Mouse (Mus musculus) lung, embryonic 16.5 days (tissue): ENCODE results near the gene Mta3. TPM values are rescaled to one million over a fixed set of nuclear protein-coding genes. Genes with fewer than 3 reads are reported as not detected.

Experiments used
- ATAC-seq: fragments of 200-750 bp; cut with Nextera tagmentation; 2 replicates; pipeline ENCODE4 v1.8.0; 2017; ENCODE audit warnings: low read depth, mild to moderate bottlenecking, moderate library complexity
- H3K27ac ChIP-seq: fragments of 300-500 bp; sonication (generic); 2 replicates; pipeline ENCODE4 v1.5.1; 2014; ENCODE audit warnings: mild to moderate bottlenecking, control low read depth, low read length
- H3K27me3 ChIP-seq: fragments of 300-500 bp; sonication (generic); 2 replicates; pipeline ENCODE4 v1.6.1; 2014; ENCODE audit warnings: low read depth, low read length, mixed read lengths; ENCODE audit not compliant: control insufficient read depth, insufficient read depth
- H3K36me3 ChIP-seq: fragments of 300-500 bp; sonication (generic); 2 replicates; pipeline ENCODE4 v1.6.1; 2014; ENCODE audit warnings: low read length; ENCODE audit not compliant: control insufficient read depth, insufficient read depth
- H3K4me1 ChIP-seq: fragments of 300-500 bp; sonication (generic); replicated peaks from 2 replicates; pipeline ENCODE4 v1.6.1; 2014; ENCODE audit warnings: low read length, mixed read lengths; ENCODE audit not compliant: control insufficient read depth, insufficient read depth
- H3K4me2 ChIP-seq: fragments of 300-500 bp; sonication (generic); 2 replicates; pipeline ENCODE4 v1.6.1; 2014; ENCODE audit warnings: low read depth, low read length, control low read depth
- H3K4me3 ChIP-seq: fragments of 300-500 bp; sonication (generic); 2 replicates; pipeline ENCODE4 v1.5.1; 2014; ENCODE audit warnings: mild to moderate bottlenecking, low read length, control low read depth
- H3K9ac ChIP-seq: fragments of 300-500 bp; sonication (generic); 2 replicates; pipeline ENCODE4 v1.6.1; 2014; ENCODE audit warnings: low read length, control low read depth
- H3K9me3 ChIP-seq: fragments of 300-500 bp; sonication (generic); 2 replicates; pipeline ENCODE4 v1.6.1; 2016; ENCODE audit warnings: low read length; ENCODE audit not compliant: control insufficient read depth
- WGBS: fragments of 180-500 bp; shearing (Covaris S2); extraction: QIAGEN DNeasy Blood & Tissue Kit; methylation state at CpG from one replicate; pipeline ENCODE4 v1.1.7; 2014; 5-methylcytosine and 5-hydroxymethylcytosine counted together
- polyA plus RNA-seq: library from polyadenylated mRNA; unstranded; fragments of >200 nt; fragmentation: Nextera tagmentation; extraction: Ambion mirVana; gene quantifications from 2 replicates; pipeline ENCODE4 v1.2.1, GENCODE M21; 2015

Gene Mta3
- polyA plus RNA-seq, 1 experiment from 2014 or later = 41.4 TPM

DNA sequence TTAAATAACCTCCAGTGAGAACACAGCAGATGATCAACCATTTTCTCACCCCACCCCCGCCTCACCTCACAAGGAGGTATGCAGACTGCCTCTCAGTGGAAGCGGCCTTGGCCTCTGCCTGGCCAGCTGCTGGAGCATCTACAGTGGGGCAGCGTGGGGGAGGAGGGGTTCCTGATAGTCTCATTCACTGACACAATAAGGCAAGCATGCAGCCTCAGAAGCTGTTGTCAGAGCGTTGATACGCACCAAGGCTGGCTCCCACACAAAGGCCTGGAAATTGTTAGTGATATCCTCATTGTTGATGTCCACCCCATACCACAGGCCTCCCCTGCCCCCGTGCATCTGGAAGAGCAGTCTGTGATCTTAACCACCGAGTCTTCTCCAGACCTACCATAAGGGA is 137.8 kb downstream of the Mta3 start:
- 55% methylated on average over 7 of the region's 7 CpGs for WGBS
- no peaks in the 10 kb centered on the region for H3K9me3 ChIP-seq
- no peak for ATAC-seq
- H3K36me3 ChIP-seq = no peaks in the 10 kb centered on the region
- no peak overlapping the region for H3K4me2 ChIP-seq
- no peak overlapping the region for H3K27ac ChIP-seq
- no peaks in the 10 kb centered on the region for H3K4me1 ChIP-seq
- H3K9ac ChIP-seq = no peak overlapping the region
- H3K27me3 ChIP-seq = no peaks in the 10 kb centered on the region
- H3K4me3 ChIP-seq = no peak overlapping the region

DNA sequence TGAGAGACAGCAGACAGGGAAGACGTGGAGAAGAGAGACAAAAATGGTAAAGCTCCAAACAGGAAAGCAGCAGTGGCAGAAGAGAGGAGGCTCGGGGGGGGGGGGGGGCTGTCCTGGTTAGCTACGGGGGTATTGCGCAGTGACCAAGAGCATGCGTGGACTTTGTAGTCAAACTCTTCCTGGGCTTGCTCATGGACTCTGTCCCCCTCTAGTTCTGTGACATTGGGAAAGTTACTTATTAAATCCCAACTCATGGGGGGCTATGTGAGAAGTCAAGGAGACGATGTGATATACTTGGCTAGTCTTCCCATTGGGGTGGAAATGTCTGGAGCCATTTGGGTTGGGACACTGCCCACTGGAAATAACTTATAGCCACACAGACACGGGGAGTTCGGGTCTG is 139.6 kb downstream of the Mta3 start:
- Histone ChIP-seq H3K4me3 (no peak overlapping the region), H3K36me3 (no peaks in the 10 kb centered on the region), H3K9me3 (no peaks in the 10 kb centered on the region), H3K27me3 (no peaks in the 10 kb centered on the region), H3K4me1 (0 out of 2 replicates have a peak, but pooled peaks cover 3% of the 10 kb centered on the region), H3K9ac (no peak overlapping the region), H3K4me2 (no peak overlapping the region), H3K27ac (no peak overlapping the region)
- no peak for ATAC-seq
- WGBS = 71% methylated on average over 8 of the region's 8 CpGs

DNA sequence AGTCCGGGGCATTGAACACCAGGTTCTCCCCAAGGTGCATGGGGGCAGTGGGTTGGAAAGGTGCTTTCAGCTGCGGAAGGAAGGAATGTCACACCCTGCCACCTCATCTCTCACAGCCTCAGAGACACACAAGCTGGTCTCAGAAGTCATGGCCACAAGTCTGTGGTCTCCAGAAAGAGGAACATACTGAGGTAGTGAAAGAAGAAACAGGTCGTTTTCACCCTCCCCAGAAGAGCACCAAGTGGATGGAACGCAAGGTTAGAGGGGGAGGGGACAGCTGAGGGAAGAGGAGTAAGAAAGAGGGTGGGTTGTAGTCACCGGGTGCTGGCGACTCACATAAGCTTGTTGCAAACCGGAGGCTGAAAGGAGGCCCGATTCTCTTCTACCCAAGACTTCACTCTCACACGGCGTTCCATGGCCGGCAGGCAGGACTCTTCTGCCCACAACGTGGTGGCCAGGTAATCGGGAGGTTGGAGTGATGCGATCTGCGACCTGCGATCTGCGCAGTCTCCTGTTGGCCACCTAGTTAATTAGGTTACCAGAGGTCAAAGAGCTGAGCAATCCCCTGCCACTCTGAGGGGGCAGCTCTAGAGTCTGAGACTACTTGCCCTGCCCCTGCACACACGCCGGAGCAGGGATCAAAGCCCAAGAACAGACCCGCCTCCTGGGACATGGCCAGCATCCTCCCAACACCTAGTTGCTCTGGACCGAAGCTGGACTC is 140.5 kb downstream of the Mta3 start:
- Histone ChIP-seq H3K4me3 (no peak overlapping the region), H3K36me3 (no peaks in the 10 kb centered on the region), H3K4me2 (no peak overlapping the region), H3K27ac (no peak overlapping the region), H3K27me3 (no peaks in the 10 kb centered on the region), H3K9ac (no peak overlapping the region), H3K9me3 (no peaks in the 10 kb centered on the region), H3K4me1 (0 out of 2 replicates have a peak, but pooled peaks cover 3% of the 10 kb centered on the region)
- 72% methylated on average over 21 of the region's 21 CpGs for WGBS
- ATAC-seq = no peak

DNA sequence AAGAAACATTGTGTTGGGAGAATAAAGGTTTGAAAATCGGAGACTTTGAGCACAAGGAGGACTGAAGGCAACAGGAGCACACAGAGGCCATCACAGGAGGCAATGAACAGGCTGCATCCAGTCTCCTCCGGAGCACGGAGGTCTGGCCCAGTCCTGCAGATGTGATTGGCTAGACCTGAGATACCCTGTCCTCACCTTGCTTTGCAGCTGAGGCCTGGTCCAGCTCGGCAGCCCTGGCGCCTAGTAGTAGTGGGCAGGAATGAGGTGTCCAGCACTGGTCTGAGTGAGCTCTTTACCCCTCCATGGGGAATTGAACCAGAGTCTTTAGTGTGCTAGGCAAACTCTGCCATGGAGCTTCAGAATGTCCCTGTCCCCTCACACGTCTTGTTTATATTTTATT is 141.1 kb downstream of the Mta3 start:
- Histone ChIP-seq H3K9ac (no peak overlapping the region), H3K9me3 (no peaks in the 10 kb centered on the region), H3K27ac (no peak overlapping the region), H3K4me2 (no peak overlapping the region), H3K36me3 (no peaks in the 10 kb centered on the region), H3K4me3 (no peak overlapping the region), H3K27me3 (no peaks in the 10 kb centered on the region), H3K4me1 (0 out of 2 replicates have a peak, but pooled peaks cover 3% of the 10 kb centered on the region)
- no peak for ATAC-seq
- WGBS = 85% methylated on average over 6 of the region's 6 CpGs

DNA sequence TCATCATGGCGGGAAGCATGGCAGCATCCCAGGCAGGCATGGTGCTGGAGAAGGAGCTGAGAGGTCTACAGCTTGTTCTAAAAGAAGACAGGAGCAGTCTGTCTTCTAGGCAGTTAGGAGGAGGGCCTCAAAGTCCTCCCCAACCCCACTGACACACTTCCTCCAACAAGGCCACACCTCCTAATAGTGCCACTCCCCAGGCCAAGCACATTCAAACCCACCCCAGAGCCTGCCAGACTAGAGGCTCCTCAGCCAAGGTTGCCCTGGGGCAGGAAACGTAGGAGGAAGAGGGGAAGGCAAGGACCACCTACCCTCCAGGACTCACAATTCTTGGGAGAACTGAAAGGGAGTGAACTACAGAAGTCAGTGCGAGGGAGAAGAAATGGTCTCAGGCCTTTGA is 141.9 kb downstream of the Mta3 start, which contains the start of gene Haao:
TSS of gene Haao (minus strand) at position 149 of the 400 bp plus-strand sequence.
- H3K4me3 ChIP-seq = no peak within 1 kb of the TSS
- 0 out of 2 replicates have a peak, but pooled peaks cover 3% of the 10 kb centered on the region for H3K4me1 ChIP-seq
- H3K4me2 ChIP-seq = no peak within 1 kb of the TSS
- ATAC-seq = no peak; the same call in 1 of the 2 replicates
- H3K36me3 ChIP-seq = no peaks in the 10 kb centered on the region
- no peak within 1 kb of the TSS for H3K27ac ChIP-seq
- no peak within 1 kb of the TSS for H3K9ac ChIP-seq
- no peaks in the 10 kb centered on the region for H3K9me3 ChIP-seq
- 76% methylated on average over 3 of the region's 3 CpGs for WGBS
- no peaks in the 10 kb centered on the region for H3K27me3 ChIP-seq

DNA sequence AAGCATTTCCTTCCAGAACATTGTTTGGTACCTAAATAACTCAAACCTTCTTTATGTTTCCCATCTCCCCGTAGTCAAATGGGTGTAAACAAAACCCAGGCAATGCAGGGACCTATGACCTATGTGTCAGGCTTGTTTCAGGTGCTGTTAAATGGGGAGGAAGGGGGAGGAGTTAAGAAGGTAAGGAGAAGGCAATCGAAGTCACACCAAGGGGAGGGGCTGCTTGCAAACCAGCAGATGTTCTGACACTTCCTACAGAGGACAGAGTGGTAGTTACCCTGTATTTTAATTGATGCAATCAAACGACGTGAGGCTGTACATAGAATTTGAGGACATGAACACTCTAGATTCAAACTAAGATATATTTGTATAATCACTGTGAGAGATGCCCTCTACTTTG is 142.5 kb downstream of the Mta3 start:
- Histone ChIP-seq H3K9me3 (no peaks in the 10 kb centered on the region), H3K4me2 (no peak overlapping the region), H3K9ac (no peak overlapping the region), H3K27ac (no peak overlapping the region), H3K4me1 (0 out of 2 replicates have a peak, but pooled peaks cover 3% of the 10 kb centered on the region), H3K36me3 (no peaks in the 10 kb centered on the region), H3K27me3 (no peaks in the 10 kb centered on the region), H3K4me3 (no peak overlapping the region)
- ATAC-seq = no peak
- 45% methylated on average over 4 of the region's 4 CpGs for WGBS

DNA sequence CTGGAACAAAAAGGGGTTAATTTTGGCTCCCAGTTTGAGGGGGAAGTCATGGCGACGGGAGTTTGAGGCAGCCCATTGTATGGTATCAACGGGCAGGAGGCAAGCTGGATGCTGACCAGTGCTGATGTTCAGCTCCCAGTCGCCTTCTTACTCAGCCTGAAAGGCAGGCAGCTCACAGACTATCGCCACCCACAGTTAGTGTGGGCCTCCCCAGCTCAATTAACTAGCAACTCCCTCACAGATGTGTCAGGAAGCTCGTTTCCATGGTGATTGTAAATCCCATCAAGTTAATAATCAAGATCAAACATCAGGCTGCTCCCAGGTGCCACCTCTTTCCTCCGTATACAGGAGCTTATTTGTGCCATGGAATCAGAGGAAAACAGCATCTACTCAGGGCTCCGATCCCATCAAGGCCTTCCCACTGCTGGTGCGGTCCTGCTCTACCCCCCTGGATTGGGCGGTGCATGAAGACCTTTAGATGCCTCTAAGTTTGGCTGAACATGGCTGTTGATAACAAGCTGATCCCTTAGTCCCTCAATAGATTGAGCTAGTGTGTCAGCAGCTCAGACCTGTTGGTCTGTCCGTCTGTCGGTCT is 143.2 kb downstream of the Mta3 start:
- no peak for ATAC-seq
- 68% methylated on average over 12 of the region's 12 CpGs for WGBS
- no peaks in the 10 kb centered on the region for H3K27me3 ChIP-seq

DNA sequence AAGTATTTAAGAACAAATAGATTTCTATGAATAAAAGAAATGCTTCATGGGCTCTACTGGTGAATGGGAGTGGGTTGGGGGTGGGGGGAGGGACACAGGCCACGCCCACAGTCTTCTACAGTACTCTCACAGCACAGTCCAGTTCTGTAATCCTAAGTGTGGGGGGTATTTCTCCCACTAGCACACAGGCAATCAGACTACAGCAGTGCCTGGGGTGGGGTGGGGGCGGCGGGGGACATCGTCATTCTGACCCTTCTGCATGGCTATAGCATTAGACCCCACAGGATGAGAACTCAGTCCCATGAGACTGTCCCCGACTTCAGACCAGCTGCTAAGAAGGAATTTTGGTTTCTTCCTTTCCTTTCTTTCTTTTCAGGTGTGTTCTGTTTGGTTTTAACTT is 143.8 kb downstream of the Mta3 start:
- Histone ChIP-seq H3K9ac (no peak overlapping the region), H3K27me3 (no peaks in the 10 kb centered on the region), H3K27ac (no peak overlapping the region), H3K9me3 (no peaks in the 10 kb centered on the region), H3K4me1 (0 out of 2 replicates have a peak, but pooled peaks cover 3% of the 10 kb centered on the region), H3K4me2 (no peak overlapping the region), H3K36me3 (no peaks in the 10 kb centered on the region), H3K4me3 (no peak overlapping the region)
- no peak for ATAC-seq
- 72% methylated on average over 5 of the region's 5 CpGs for WGBS

More for the DNA sequence above, 143.2 kb downstream of the Mta3 start:
- Histone ChIP-seq H3K4me1 (0 out of 2 replicates have a peak, but pooled peaks cover 3% of the 10 kb centered on the region), H3K4me3 (no peak overlapping the region), H3K9ac (no peak overlapping the region), H3K27ac (no peak overlapping the region), H3K4me2 (no peak overlapping the region), H3K9me3 (no peaks in the 10 kb centered on the region), H3K36me3 (no peaks in the 10 kb centered on the region)

DNA sequence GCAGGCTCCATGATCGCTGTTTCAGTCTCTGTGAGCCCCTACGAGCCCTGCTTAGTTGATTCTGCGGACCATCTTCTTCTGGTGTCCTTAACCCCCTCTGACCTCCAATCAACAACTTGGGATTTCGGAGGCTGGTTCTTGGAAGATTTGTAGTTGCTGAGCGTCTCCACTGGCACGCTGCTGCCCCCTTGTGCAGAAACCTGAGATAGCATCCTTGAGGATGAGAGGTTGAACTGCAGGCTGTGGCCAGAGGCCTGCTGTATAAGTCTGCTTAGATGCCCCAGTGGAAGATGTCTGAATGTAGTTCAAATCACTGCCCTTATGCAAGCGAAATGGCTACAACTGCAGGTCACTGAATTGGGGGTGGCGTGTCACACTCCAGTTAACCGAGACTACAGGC is 144.5 kb downstream of the Mta3 start:
- H3K9me3 ChIP-seq = no peaks in the 10 kb centered on the region
- H3K4me1 ChIP-seq = 0 out of 2 replicates have a peak, but pooled peaks cover 3% of the 10 kb centered on the region
- H3K4me3 ChIP-seq = no peak overlapping the region
- WGBS = 12% methylated on average over 9 of the region's 9 CpGs
- no peaks in the 10 kb centered on the region for H3K36me3 ChIP-seq
- peak; percentile 37; the same call in 1 of the 2 replicates for ATAC-seq
- no peak overlapping the region for H3K27ac ChIP-seq
- no peaks in the 10 kb centered on the region for H3K27me3 ChIP-seq
- H3K9ac ChIP-seq = no peak overlapping the region
- H3K4me2 ChIP-seq = peak overlapping the region; percentile 18; the same call in 1 of the 2 replicates
